In the genomic region with DNA sequence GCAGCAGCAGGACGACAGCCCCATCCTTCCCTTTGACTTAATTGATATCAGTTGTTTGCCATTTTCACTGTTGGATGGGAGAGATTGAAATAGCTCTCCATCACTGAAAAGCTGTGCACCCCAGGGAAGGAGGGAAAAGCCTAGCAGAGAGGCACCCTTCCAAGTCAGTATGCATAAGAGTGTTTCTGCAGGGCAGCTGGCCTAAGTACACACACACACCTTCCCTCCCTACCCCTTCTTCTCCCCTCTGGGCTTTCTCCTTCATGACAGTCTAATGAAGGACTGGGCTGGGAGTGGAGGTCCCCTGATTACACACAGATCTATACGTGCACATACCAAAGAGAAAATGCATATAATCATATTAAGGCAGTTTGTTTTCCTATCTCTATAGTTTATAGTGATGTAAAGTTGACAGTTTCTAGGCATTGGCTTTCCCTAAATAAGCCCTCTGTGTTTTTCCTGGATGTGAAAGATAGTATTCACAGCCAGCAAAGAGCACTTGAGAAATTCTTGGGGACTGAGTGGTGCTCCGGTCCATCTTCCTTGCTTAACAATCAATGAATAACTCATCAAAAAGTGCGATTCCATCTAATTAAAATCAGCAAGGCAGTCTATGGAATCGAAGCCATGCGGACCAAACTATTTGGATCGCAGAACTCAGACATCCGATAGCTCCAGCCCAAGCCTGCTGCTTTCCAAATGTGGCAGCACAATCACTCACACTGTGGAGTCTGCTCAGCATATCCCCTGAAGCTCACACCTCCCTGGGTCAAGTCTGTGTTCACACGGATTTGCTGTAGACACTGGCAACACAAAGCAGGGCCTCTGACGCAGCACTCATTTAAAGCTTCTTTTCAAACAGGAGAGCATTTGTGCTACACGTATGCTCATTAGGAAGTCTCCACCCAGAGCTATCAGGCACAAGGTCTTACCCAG, we compare ENCODE assay signal across 22 mouse cellular contexts.
DNase-seq lines count a peak whose midpoint lies in the region; ATAC-seq and TF ChIP-seq lines count a peak whose summit lies in the region.
"Had no signal": no experiment of that assay in that cellular context is flagged by ENCODE, and none has a peak within 500 bp of the region (broad histone marks: within the 10 kb centered on the region; RNA-seq: fewer than 3 reads in every experiment).

No protein-coding gene starts in this region.

- no peaks in the 10 kb centered on the region for H3K36me3 ChIP-seq in embryonic facial prominence, embryonic 12.5 days
- no peaks in the 10 kb centered on the region for H3K36me3 ChIP-seq in embryonic facial prominence, embryonic 10.5 days (replicated peaks)
- H3K36me3 ChIP-seq in heart, embryonic 14.5 days (ENCODE audit: control insufficient read depth, insufficient read depth, low read length) = no peaks in the 10 kb centered on the region
- H3K36me3 ChIP-seq in heart, embryonic 10.5 days = no peaks in the 10 kb centered on the region
- H3K36me3 ChIP-seq in stomach, embryonic 14.5 days (ENCODE audit: control insufficient read depth, insufficient read depth, low read length) = no peaks in the 10 kb centered on the region
- H3K36me3 ChIP-seq in stomach, postnatal 0 days (ENCODE audit: control insufficient read depth, insufficient read depth, low read length) = no peaks in the 10 kb centered on the region
- H3K36me3 ChIP-seq: hindbrain, embryonic 15.5 days had no signal

- TF ChIP-seq CTCF in stomach, postnatal 0 days (IDR thresholded peaks at IDR 0.05; ENCODE audit: low read depth) = no peak

- H3K4me1 ChIP-seq in embryonic facial prominence, embryonic 12.5 days = peaks cover 13% of the 10 kb centered on the region
- H3K4me1 ChIP-seq in embryonic facial prominence, embryonic 10.5 days = peaks cover 11% of the 10 kb centered on the region
- H3K4me1 ChIP-seq in heart, embryonic 14.5 days (ENCODE audit: control insufficient read depth in 2 of 2, insufficient read depth in 2 of 2, low read length in 2 of 2) = no peaks in the 10 kb centered on the region
- no peaks in the 10 kb centered on the region for H3K4me1 ChIP-seq in heart, embryonic 10.5 days
- H3K4me1 ChIP-seq in stomach, embryonic 14.5 days (ENCODE audit: control insufficient read depth, insufficient read depth, low read length) = no peaks in the 10 kb centered on the region
- no peaks in the 10 kb centered on the region for H3K4me1 ChIP-seq in stomach, postnatal 0 days (replicated peaks; ENCODE audit: control insufficient read depth, insufficient read depth)
- H3K4me1 ChIP-seq: hindbrain, embryonic 15.5 days; megakaryocyte, embryonic 14.5 days had no signal

- 0 out of 2 replicates have a peak, but pooled peaks have one; percentile 35 for ATAC-seq in embryonic facial prominence, embryonic 12.5 days (ENCODE audit: insufficient number of reproducible peaks, insufficient read depth, low FRiP score, low TSS enrichment)
- ATAC-seq in heart, embryonic 14.5 days (ENCODE audit: insufficient number of reproducible peaks, insufficient read depth, low FRiP score, low read depth) = peak; percentile 54; the same call in 1 of the 2 replicates
- ATAC-seq in stomach, embryonic 14.5 days (ENCODE audit: insufficient number of reproducible peaks, insufficient read depth, low FRiP score, low read depth) = peak; percentile 56; the same call in 1 of the 2 replicates
- no peak for ATAC-seq in stomach, postnatal 0 days (ENCODE audit: low FRiP score, low TSS enrichment)
- ATAC-seq: activated CD4-positive, CD25-positive, alpha-beta regulatory T cell, adult 4 months; midbrain, embryonic 16.5 days had no signal

- no peak for DNase-seq in embryonic facial prominence, embryonic 10.5 days (ENCODE audit: low spot score)
- DNase-seq in heart, embryonic 10.5 days (ENCODE audit: low spot score) = no peak
- DNase-seq in stomach, postnatal 0 days (ENCODE audit: low spot score) = no peak
- DNase-seq in adrenal gland, postnatal 14 days = no peak
- DNase-seq in layer of hippocampus, adult 9-10 months (ENCODE audit: low spot score) = no peak
- DNase-seq: adrenal gland, postnatal 25 days; cerebellum, adult 11-12 months; cerebellum, postnatal 14 days; gastrocnemius, adult 2 months; heart, postnatal 36 days; kidney, adult 11 months; liver; lung, postnatal 14 days; right cerebral cortex, postnatal 25 days; thymus, postnatal 14 days had no signal

- 48% methylated on average over 11 of the region's 11 CpGs for WGBS in embryonic facial prominence, embryonic 12.5 days
- WGBS in embryonic facial prominence, embryonic 10.5 days = 74% methylated on average over 11 of the region's 11 CpGs
- 68% methylated on average over 11 of the region's 11 CpGs for WGBS in heart, embryonic 14.5 days
- WGBS in heart, embryonic 10.5 days = 73% methylated on average over 11 of the region's 11 CpGs
- WGBS in stomach, embryonic 14.5 days = 53% methylated on average over 11 of the region's 11 CpGs
- WGBS in stomach, postnatal 0 days = 45% methylated on average over 11 of the region's 11 CpGs

- no peak overlapping the region for H3K4me3 ChIP-seq in embryonic facial prominence, embryonic 12.5 days
- H3K4me3 ChIP-seq in embryonic facial prominence, embryonic 10.5 days = no peak overlapping the region
- H3K4me3 ChIP-seq in heart, embryonic 14.5 days (ENCODE audit: control insufficient read depth in 1 of 2, insufficient read depth in 1 of 2, low read depth in 1 of 2, low read length in 2 of 2) = no peak overlapping the region
- H3K4me3 ChIP-seq in heart, embryonic 10.5 days = no peak overlapping the region
- H3K4me3 ChIP-seq in stomach, embryonic 14.5 days (ENCODE audit: low read depth, low read length) = no peak overlapping the region
- H3K4me3 ChIP-seq in stomach, postnatal 0 days (ENCODE audit: low read depth, low read length) = no peak overlapping the region
- H3K4me3 ChIP-seq: gastrocnemius, adult 2 months; hindbrain, embryonic 15.5 days; megakaryocyte, embryonic 14.5 days had no signal

- no peak overlapping the region for H3K9ac ChIP-seq in embryonic facial prominence, embryonic 12.5 days
- no peak overlapping the region for H3K9ac ChIP-seq in heart, embryonic 14.5 days (ENCODE audit: low read length)
- H3K9ac ChIP-seq in stomach, embryonic 14.5 days (replicated peaks; ENCODE audit: low read depth, low read length) = no peak overlapping the region
- H3K9ac ChIP-seq in stomach, postnatal 0 days (ENCODE audit: low read length) = no peak overlapping the region
- H3K9ac ChIP-seq: hindbrain, embryonic 15.5 days had no signal

- no peaks in the 10 kb centered on the region for H3K9me3 ChIP-seq in embryonic facial prominence, embryonic 12.5 days
- no peaks in the 10 kb centered on the region for H3K9me3 ChIP-seq in embryonic facial prominence, embryonic 10.5 days
- no peaks in the 10 kb centered on the region for H3K9me3 ChIP-seq in heart, embryonic 14.5 days (ENCODE audit: control insufficient read depth, low read length)
- H3K9me3 ChIP-seq in heart, embryonic 10.5 days = no peaks in the 10 kb centered on the region
- no peaks in the 10 kb centered on the region for H3K9me3 ChIP-seq in stomach, embryonic 14.5 days (ENCODE audit: control insufficient read depth, low read depth, low read length)
- H3K9me3 ChIP-seq in stomach, postnatal 0 days (ENCODE audit: control insufficient read depth, low read length) = no peaks in the 10 kb centered on the region
- H3K9me3 ChIP-seq: hindbrain, embryonic 15.5 days; megakaryocyte, embryonic 14.5 days had no signal

- H3K4me2 ChIP-seq in embryonic facial prominence, embryonic 12.5 days (replicated peaks) = no peak overlapping the region
- H3K4me2 ChIP-seq in heart, embryonic 14.5 days (ENCODE audit: low read length) = no peak overlapping the region
- no peak overlapping the region for H3K4me2 ChIP-seq in stomach, embryonic 14.5 days (replicated peaks; ENCODE audit: low read depth, low read length)
- no peak overlapping the region for H3K4me2 ChIP-seq in stomach, postnatal 0 days (replicated peaks; ENCODE audit: low read depth)
- H3K4me2 ChIP-seq: hindbrain, embryonic 15.5 days had no signal

- H3K27me3 ChIP-seq in embryonic facial prominence, embryonic 12.5 days = no peaks in the 10 kb centered on the region
- no peaks in the 10 kb centered on the region for H3K27me3 ChIP-seq in embryonic facial prominence, embryonic 10.5 days (replicated peaks; ENCODE audit: low read depth, poor library complexity, severe bottlenecking)
- no peaks in the 10 kb centered on the region for H3K27me3 ChIP-seq in heart, embryonic 14.5 days (ENCODE audit: control insufficient read depth, insufficient read depth, low read length)
- H3K27me3 ChIP-seq in heart, embryonic 10.5 days (ENCODE audit: insufficient read depth, poor library complexity, severe bottlenecking) = no peaks in the 10 kb centered on the region
- no peaks in the 10 kb centered on the region for H3K27me3 ChIP-seq in stomach, embryonic 14.5 days (ENCODE audit: control insufficient read depth, insufficient read depth, low read length)
- H3K27me3 ChIP-seq in stomach, postnatal 0 days (ENCODE audit: control insufficient read depth, insufficient read depth, low read length) = no peaks in the 10 kb centered on the region
- H3K27me3 ChIP-seq: hindbrain, embryonic 15.5 days; megakaryocyte, embryonic 14.5 days had no signal

- peak overlapping the region; percentile 50; the same call in 1 of the 2 replicates for H3K27ac ChIP-seq in embryonic facial prominence, embryonic 12.5 days
- H3K27ac ChIP-seq in embryonic facial prominence, embryonic 10.5 days (replicated peaks) = no peak overlapping the region
- peak overlapping the region; percentile 27 to 37; a peak in 3 of 4 replicates for H3K27ac ChIP-seq in heart, embryonic 14.5 days (replicated peaks in 1 of 2; ENCODE audit: control insufficient read depth in 1 of 2, insufficient read depth in 1 of 2, low read depth in 2 of 2, low read length in 2 of 2)
- H3K27ac ChIP-seq in heart, embryonic 10.5 days = no peak overlapping the region
- peak overlapping the region; percentile 33; the same call in 1 of the 2 replicates for H3K27ac ChIP-seq in stomach, embryonic 14.5 days (ENCODE audit: low read length)
- H3K27ac ChIP-seq in stomach, postnatal 0 days (replicated peaks) = no peak overlapping the region
- H3K27ac ChIP-seq: gastrocnemius, adult 2 months; hindbrain, embryonic 15.5 days had no signal

- no peak for TF ChIP-seq EP300 in stomach, postnatal 0 days (optimal IDR thresholded peaks at IDR 0.05)

Comparison
In these comparisons a context has a peak if more than half of its experiments do, and no peak if none do; other contexts are left out.
1. H3K27ac ChIP-seq: peak in embryonic facial prominence, embryonic 12.5 days (single experiment), heart, embryonic 14.5 days (2 of 2) and stomach, embryonic 14.5 days (single experiment); none in embryonic facial prominence, embryonic 10.5 days (single experiment), heart, embryonic 10.5 days (single experiment) and stomach, postnatal 0 days (single experiment).